Mouse (Mus musculus) thymus, postnatal 4 days (tissue): ENCODE measurements around the gene Daam1.

Experiments used
- DNase-seq: peaks from one replicate; pipeline ENCODE4 v3.0.0; 2021

The Daam1 gene

DNA sequence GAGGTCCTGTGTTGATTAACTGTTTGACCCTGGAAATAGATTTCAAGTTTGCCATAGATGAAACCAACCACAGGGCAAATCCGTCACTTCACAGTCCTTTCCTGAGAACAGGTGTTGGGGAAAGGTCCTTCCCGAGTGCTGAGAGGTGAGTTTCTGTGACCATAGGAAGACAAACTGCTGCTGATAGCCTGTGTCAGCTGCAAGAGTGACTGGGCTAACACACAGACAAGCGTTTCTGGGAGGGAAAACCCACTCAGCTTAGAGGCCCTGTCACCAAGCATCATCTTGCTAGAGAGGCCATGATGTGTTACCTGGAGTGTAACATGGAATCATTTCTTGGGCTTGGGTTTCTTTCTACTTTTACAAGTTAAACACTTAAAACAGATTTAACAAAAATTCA lies 35.1 kb downstream of the Daam1 start:
- DNase-seq, result no peak

DNA sequence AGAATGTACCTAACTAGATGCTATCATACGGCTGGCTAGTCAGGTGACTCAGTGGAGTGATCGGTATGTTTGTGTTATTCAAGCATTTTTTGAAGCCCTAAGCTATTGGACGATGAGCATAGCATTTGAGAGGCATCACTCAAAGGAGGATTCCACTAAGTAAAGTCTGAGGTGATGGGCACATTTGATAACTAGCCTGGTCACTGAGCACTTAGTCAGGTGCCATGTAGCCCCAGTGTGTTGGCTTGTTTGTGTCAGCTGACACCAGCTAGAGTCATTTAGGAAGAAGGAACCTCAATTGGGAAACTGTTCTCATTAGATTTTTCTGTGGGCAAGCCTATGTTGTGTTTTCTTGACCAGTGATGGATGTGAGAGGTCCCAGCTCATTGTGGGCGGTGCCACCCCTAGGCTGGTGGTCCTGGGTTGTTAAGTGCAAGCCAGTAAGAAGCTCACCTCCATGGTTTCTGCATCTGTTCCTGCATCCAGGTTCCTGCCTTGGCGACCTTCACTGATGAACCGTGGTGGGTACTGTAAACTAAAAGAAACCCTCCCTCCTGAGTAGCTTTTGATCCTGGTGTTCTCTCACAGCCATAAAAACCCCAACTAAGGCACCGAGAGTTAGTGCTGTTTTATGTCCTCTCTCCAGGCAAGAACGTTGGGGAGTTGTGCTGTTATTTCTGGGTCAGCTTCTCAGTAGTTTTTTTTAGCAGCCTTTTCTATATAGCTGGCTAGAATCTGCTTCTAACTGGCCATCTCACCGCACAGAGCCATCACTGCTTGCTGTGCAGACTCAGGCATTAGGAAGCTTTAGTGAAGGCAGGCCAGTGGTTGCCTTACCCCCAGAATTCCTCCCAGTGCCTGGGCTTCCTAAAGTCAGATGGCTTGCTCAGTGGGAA lies 36.7 kb downstream of the Daam1 start:
- no peak for DNase-seq

DNA sequence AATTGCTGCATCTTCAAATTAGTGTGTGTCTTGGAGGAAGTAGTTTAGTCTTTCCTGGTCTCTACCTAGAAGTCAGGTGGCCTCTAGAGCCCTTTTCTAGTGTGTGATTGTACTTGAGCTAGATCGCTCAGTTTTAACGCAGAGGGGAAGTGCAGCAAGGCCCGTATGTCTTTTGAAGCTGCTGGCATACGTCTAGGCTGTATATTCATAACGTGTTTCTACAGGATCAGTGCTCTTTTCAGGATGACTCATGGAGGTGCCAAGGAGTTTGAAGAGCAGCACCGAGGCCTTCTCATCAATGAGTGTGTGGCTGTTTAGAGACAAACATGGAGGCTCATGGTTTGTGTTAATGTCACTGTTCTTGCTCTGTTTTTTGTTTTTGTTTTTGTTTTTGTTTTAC lies 39.8 kb downstream of the Daam1 start:
- no peak for DNase-seq

DNA sequence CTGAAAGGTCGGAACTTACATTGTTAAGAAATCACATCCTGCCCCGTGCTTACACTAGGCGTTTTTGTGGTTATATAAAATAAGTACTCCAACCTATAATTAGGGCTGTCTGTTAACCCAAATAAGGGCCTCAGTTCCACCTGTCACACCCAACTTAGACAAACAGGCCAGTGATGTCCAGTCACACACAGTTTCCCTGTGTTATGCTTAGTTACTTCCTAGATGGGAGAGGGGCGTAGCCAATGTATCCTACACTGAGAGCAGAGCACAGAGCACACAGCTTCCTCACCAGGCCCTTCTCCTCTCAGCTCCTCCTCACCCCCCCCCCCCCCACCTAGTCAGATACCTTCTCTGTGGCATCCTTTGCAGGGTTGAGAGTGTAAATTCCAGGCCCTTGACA lies 41.5 kb downstream of the Daam1 start:
- no peak for DNase-seq

DNA sequence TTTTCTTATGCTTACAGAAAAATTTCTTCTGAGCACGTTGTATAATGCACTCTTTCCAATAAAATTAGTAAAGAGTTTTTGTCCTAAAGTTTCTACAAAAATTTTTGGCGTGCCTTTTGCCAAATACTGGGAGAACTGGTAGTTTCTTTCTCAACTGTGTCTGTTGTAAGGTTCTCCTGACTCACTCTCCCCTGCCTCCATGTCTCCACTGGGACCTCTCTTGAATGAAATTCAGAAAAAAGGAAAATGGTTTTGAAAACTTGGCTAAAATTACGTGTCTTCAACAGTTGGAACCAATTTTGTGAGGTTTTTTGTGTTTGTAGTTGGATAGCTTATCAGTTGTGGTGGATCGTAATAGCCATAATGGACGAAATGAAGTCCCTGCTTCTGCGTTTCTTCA lies 43.7 kb downstream of the Daam1 start:
- DNase-seq, result no peak

DNA sequence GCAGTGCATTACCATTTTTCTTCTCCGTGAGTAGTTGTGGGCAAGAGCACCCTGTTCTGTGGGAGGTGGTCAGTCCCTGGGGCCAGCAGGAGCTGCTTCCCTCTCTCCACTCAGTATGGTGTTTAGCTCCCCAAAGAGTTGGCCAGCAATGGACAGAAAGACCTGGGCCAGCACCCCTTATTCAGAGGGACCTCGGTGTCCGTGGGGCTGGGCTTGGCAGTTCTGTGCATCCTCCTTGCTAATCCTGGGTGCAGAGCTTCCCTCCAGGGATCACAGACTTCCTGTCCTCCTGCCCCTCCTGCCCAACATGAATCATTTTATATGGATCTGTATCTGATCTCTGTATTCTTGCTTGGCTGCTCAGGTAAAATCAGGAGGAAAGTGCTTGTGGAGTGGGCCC lies 44.1 kb downstream of the Daam1 start:
- no peak for DNase-seq

DNA sequence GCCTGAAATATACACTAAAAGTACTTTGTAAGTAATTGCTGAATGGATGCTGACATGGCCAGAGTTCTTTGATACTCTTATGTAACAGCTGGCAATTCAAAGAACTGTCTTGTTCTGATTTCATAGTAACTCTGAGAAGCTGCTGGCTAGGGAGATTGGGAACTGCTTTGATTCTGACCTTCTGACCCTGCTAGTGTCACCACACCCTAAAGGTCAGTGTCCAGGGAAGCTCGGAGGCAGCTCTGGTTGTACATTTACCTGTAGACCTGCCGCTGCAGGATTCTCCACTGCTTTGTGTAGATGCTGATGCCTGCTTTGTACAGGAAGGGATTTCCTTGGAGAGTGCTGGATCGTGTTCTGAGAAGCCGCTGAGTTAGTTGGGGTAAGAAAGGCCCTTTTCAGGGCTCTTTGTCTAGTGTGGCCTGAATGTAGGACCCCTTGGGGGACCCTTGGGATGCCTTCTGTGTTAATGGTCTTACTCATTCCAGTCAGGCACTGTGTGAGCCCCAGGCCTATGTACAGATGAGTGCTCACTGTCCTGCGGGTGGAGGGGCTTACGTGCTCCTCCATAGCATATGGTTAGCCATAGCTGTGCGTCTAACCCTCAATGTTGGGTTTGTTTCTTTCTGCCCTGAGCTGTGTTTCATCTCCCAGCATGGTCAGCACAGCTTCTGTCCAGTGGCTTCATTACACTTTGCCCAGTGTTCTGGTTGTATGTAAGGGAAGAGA lies 45.0 kb downstream of the Daam1 start:
- no peak for DNase-seq

DNA sequence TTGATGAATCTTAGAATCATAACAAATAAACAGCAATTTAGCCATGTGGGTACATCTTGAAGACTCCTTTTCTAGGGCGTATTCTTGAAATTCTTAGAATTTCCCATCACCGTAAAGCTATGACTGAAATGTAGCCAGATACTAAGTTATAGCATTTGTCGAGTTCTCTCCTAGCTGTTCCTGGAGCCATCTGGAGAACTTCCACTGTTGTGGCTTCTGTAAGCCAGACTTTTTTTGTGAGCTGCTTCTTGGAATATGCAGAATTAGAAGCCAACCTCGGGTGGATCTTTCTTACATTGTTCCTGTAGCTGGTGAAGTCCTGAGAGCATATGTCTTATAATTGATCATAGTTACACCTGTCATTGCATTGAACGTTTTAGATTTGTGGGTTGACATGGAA lies 50.1 kb downstream of the Daam1 start:
- DNase-seq, result no peak

DNA sequence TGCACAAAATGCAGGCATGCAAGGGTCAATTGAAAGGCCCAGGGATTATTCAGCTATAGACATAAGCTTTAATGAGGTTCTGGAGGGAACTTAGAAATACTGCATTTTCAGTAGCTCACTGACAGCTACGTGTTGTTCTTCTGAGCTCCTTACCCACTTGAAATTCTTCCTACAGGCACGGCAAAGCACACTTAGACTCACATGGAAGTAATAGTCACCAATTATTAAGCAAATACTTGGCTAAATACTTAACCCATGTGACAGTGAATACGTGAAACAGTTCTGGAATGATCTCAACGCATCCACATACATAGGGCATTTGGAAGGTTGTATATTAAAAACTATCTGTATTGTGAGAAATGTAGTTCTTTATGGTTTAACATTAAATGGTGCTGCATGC lies 50.6 kb downstream of the Daam1 start:
- no peak for DNase-seq

DNA sequence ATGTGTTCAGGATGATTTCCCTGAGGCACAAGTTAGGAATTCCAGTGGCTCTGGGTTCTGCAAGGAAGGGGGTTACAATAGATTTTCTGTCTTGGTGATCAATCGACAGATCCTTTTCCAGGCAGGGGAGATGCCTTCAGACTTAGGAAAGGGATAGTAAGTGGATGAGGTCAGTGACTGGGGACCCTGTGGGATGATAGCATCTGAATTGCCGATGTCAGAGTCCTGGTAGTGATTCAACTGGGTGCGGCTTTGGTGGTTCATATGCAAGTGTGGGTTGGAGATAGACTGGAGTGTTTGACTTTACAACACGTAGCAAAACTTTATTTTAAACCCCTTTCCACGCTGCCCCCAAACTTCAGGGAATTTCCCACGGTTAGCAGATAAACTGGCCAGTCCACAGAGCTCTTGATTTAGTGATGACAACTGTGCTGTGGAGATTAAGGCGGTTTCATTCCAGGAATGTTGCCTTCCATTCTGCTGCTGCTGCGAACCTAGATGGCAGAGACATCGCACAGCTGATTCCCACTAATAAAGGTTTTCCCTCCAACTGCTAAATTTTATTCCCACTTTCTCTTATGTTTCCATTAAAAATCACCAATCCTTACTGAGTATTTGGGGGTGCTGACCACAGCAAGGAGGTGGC lies 52.3 kb downstream of the Daam1 start:
- no peak for DNase-seq

DNA sequence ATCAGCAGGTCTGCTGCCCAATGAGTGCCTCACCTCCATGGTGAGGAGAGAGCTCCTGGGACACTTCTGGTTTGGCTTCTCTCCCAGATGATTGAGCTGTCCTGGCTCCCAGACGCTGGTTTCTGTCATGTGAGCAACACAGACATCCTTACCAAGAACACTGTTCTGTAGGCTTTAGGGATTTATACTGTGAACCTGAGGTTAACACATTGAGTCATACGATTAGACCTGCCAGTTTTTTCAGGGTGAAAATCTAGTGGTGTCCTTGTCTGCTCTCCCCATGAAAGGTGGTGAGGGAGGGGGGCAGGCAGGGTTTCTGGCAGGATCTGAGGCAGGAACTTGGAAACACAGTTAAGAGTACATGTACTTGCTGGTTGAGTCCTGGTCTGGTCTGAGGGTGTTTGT lies 54.3 kb downstream of the Daam1 start:
- DNase-seq, result no peak

DNA sequence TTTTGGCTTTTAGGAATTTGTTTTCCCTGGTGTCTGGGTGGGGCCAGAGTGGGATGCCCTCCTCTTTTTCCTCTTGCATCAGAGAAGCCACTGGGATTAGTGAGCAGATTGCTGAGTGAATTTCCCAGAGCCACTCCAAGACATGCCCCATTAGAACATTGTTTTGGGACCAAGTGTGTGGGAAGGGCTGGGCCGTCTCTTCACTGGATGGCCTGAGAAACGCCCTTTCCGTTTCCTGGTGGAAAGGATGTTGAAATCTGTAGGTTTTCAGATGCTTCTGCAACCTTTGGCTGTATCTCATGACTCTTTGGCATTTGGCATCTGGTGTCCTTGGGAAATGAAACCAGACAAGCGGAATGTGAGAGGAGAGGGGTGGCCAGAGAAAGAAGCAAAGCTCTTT lies 54.8 kb downstream of the Daam1 start:
- no peak for DNase-seq

DNA sequence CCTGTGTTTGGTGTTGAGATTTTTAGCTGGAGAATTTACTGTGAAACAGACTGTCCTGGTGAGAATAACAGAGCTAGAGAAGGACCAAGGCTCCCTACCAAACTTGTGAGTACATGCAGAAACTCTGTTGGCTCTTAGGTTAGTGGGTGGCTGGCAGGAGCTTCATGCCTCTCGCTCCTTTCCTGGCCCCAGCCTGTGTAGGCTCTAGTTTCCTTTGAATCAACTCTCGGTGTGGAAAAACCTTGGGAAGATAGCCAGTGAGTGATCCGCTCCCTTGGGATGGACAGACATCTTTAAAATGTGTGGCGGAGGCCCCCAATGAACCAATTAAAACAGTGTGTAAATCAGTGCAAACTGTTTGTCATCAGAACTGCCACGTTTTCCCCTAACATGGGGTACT lies 55.5 kb downstream of the Daam1 start:
- no peak for DNase-seq

DNA sequence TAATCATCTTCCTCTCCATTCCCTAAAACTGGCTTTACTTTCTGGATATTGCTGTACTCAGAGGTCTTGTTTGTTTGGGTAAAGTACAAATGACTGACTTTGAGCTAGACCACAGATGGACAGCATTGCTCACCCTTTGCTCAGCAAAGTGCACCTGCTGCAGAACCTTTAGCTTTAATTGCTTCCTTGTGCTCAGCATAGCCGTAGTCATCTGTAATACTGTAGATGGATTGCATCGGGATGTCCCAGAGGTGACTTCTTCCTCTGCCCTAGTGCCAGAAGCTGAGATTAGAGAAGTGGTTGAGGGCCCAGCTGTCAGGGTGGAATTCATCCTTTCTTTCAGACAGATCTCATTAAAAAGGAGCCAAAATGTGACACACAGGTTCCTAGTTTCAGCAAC lies 56.1 kb downstream of the Daam1 start:
- DNase-seq, result no peak

DNA sequence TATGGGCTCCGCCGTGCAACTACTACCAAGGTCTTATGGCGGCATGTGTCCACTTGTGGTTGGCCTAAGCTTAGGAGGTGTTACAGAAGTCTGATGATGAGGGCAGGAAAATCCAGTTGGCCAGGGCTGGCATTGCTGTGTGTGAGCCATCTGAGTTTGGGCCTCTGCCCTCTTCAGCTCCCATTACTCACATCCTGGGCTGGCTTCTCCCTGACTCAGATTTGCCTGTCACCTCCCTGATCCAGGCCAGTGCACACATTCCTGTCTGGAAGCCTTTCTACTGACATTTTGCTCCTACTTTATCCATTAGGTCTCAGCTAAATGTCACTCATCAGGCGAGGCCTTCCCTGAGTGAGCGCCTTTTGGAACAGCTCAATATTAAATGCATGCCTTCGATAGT lies 57.5 kb downstream of the Daam1 start:
- DNase-seq, result no peak

DNA sequence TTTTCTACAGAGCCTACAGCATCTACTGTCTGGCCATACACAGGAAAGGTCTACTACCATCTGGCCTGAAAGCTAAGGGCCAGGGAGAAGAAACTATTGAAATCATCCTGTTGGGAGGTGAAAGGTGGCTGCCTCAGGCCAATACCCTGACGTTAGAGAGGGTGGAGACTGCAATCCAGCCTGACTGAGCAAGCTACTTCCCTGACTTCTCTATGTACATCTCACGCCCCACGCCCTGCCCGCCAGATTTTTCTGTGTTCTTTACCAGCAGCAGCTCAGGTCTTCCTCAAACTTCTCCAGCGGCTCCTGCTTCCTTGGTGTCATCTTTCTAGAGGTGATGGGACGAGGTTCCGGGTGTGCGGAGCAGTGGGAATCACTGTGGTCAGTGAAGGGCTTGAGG lies 58.4 kb downstream of the Daam1 start:
- no peak for DNase-seq

DNA sequence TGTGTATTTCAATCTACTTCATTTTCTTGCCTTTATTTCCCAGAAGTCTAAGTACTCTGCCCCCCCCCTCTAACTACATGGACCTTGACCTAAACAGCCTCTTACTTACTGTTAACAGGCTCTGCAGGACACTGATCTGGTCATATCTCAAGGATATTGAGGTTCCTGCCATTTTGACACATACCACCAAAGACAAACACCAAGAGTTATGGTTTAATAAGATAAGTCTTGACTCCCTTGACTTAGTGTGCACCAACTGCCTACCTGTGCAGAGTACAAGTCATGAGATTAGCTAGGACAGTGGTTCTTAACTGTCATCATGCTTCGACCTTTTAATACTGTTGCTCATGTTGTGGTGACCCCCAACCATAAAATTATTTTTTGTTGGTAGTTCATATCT lies 59.4 kb downstream of the Daam1 start:
- DNase-seq, result no peak

DNA sequence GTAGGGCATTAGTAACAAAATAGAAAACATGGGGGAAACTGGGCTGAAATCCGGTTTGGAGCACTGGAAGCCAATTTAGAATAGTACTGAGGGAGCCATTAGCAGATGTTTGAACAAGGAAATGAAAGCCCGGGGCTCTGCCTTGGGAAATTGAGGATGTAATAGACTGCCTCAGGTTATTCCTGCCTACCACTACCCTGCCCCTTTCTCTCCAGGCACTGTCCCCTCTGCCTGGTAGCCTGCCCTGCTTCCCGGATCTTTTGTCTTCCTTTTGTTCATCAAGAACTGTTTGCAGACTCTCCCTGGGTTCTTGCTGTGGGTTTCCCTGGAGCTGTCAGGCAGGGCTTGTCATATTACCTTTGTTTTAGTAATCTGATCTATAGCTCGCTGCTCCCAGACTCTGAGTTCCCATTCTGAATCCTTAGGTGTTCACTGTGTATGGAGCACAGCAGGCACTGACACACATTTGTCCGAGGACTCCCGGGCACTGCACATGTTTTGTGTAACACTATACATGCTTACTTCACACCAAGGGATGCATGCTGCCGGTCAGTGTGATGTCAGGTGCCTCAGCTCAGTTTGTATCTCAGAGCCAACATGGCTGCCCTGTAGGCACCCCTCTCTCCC lies 61.0 kb downstream of the Daam1 start:
- no peak for DNase-seq

DNA sequence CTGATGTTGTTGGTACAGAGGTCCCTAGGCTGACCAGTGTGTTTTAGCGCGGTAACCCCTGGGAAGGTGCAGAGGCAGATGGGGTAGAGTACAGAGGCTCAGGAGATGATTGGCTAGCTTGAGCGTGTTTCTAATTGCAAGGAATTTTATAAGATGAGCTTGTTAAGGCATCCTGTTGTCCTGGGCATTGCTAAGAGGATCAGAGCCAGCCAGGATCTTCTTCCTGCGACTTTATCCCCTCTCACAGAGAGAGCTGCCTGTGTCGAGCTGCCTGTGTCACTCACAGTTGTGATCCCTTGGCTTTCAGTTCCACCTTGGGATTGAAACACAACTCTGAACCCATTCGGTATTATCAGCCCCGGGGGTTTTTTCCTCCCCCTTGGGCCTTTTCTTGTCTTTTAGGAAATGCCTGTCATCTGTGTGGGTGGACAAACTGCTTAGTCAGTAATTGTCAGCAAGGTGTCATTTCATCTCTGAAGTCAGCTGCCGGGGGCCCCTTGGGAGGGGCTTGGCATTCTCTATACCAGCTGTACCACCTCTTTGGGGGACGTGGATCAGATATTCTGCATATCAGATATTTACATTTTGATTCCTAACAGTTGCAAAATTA lies 62.2 kb downstream of the Daam1 start:
- no peak for DNase-seq

DNA sequence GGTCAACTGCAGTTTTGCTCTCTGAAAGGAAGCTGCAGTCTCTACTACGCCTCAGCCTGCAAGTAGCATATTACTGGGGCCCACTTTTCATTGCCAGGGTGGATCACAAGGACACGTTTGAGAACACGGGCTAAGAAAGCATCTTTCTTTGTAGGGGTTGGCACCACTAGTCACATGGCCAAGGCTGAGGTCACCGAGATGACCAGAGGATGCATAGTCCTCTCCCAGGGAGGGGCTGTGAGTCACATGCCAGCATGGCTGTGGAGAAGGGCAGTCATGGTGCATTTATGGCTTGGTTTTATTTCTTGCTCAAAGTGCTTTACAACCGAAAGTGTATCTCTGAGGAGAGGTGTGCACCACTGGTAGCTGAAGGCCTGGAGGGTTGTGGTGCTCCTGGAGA lies 67.4 kb downstream of the Daam1 start:
- no peak for DNase-seq

DNA sequence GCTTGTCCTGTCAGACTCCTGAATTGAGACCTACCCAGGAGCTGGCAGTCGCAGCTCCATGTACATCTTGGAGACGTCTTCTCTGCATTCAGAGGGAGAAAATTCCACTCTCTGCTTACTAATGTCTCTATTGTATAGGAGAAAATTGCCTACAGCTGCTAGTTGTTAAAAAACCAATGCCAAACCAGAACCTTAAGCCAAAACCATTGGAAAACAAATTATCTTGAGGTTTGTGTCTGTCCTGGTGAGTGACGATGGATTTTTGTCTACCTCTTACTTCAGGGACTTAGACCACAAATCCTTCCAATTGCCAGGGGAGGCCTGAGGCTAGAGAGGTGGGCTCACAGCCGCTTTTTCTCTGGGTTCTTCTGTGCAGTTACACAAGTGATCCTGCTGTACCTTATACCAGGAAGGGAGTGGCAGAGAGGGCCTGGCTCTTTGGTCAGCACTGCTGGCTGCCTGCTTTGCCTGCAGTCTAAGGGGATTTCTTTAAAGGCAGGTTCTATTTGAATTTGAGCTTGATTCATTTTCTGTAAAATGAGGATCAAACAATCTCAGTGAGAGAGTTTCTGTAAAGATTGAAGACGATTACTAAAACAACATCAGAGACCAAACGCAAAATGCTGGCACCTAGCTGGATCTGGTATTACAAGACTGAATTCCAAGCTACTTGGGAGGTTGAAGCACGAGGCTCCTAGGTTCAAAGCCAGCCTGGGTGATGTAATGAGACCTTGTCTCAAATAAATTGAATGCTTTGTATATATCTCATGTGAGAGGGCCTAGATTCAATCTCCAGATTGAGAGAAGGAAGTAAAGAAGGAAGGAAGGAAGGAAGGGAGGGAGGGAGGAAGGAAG lies 68.0 kb downstream of the Daam1 start:
- no peak for DNase-seq

DNA sequence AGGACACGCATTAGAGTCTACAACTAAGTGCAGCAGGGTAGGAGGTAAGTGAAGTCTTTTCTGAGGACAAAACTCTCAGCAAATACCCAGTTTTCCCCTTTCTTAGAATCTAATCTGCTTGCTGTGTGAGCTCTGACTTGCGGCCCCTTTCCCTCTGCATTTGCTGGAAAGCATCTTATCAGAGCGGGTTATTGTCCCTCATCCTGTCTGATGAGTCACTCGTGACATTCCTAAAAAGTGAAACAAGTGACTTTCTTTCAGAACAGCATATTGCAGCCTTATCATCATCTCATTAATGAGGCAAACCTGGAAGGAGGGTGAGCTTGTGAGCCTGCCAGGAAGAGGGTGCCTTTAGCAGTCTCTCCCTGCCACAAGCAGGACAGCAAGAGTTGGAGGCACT lies 68.7 kb downstream of the Daam1 start:
- no peak for DNase-seq
